Mouse (Mus musculus) embryo, embryonic 11 days (tissue): Measurements from ENCODE around the gene Ube2dnl1.

Experiments
- DNase-seq: peaks from one replicate; pipeline ENCODE4 v3.0.0-alpha.2; 2015

Ube2dnl1 gene

GRCm38 (mm10) chrX:114904712-114905111 lies at the start of gene Ube2dnl1:
Gene Ube2dnl1, plus strand, starts transcription at chrX:114905012.
- no peak for DNase-seq

GRCm38 (mm10) chrX:114895489-114895888 lies 9.3 kb upstream of the Ube2dnl1 start:
- DNase-seq, result no peak

- DNase-seq, result no peak
These were observed 7.3 kb upstream of the Ube2dnl1 start for GRCm38 (mm10) chrX:114897506-114897905.

- no peak for DNase-seq
These were observed 1.4 kb upstream of the Ube2dnl1 start for GRCm38 (mm10) chrX:114903391-114903790.

- no peak for DNase-seq
These were observed 2.5 kb downstream of the Ube2dnl1 start, which contains the start of gene Ube2dnl2 for GRCm38 (mm10) chrX:114907282-114907681. Gene Ube2dnl2, plus strand, starts transcription at chrX:114907582.

GRCm38 (mm10) chrX:114955066-114955465 lies 50.3 kb downstream of the Ube2dnl1 start:
- no peak for DNase-seq
